Mouse (Mus musculus): ENCODE results near the gene Zfhx2.

Gene Zfhx2

DNA sequence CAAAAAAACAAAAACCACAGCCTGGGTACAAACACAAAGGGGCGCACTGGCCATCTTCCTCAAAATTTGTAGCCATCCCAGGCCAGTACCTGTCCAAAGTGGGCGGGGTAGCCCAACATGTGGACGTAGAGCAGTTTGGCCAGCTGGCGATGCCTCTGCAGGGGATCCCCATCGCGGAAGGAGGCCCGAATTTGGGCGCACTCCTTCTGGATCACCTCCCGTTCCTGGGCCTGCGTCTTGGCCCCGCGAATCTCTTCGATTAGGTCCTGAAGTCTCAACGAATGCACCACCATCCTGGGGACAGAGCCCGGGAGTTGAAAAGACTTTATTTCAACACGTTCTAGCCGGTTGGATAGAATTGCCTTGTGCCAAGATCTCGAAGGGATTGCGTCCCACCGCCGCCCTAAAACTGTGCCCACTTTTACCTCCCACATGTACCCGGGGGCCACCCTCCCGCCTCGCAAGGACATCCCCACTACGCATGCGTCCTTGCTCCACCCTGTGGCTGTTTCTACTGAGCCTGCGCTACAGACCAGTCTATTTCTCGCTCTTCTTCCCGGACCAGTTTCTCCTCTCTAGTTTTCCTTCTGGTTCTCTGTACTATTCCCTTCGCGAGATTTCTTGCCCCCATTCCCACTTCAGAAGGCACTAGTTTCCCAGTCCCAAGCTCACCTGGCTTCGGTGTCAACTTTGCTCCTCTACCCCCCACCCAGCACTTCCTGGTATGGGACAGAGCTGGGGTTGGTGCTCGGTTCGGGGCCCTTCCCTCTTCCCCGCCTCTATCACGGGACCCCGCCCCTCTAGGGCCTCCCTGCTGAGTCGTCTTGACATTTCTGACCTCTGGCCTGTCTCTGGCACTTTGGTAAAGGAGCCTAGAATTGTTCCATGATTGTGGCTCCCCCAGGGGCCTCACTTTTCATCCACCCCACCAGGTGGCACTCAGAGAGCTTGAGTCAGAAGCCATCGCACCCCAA lies 14.0 kb upstream of the Zfhx2 start, which contains the start of gene Ap1g2:
Ap1g2 (minus strand) TSS at position 758 of the 974 bp plus-strand sequence.
- peak; percentile 84 for DNase-seq (ENCODE audit: low spot score)

DNA sequence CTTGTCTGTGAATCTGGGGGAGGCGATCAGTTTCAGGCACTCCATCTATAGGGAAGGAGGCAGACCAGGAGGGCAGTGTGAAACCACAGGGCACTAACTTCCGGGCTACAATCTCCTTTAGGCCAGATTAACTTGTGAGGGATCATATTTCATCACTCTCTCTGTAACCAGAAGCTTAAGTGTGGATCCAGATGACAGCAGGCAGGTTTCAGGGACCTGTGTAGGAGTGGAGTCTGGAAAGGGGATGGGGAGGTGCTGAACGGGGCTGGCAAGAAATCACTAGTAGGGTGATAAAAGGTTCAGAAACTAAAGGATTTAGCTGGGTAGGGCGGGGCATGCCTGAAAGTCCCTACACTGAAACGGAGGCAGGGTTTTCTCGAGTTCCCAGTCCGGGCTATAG lies 13.3 kb upstream of the Zfhx2 start:
- no peak for DNase-seq (ENCODE audit: low spot score)

DNA sequence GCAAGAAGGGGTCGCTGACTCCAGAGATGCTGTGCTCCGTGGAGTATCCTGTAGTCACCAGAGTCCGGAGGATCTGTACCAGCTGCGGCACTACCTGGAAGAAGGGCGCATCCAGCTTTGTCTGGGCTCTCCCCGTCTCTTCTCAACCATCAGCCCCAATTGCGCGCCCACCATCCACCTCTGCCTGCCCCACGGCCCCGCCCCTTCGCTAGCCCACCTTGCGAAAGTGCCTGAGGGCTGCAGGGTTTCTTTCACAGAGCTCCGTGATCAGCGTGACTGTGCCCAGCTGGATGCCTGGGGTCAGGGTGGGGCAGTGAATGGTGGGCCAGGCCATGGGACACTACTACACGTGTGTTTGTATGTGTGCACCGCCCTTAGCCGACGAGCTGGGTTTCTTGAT lies 12.2 kb upstream of the Zfhx2 start:
- no peak for DNase-seq (ENCODE audit: low spot score)

DNA sequence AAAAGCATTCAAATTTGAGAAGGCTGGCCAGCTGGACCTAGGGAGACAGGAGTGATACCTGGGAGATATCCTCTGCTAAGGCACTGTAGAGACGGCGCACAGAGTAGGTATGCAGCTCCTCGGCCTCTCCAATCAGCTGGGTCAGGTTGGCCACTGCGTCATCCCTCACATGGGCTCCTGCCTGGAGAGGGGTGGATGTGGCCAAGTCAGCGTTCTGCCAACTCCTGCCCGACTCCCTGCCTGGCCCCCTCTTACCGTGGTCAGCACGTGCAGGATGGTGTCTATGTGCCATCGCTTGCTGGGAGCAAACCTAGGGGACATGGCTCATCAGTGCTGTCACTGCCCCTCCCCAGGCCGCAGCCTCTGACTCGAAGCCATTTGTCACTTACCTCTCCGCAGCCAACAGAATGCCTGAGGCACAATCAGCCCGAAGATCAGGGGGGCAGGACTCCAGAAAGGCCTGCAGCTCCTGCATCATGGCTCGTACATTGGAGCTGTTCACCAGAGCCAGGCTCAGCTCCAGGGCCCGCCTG lies 10.2 kb upstream of the Zfhx2 start:
- DNase-seq (ENCODE audit: low spot score), result no peak

DNA sequence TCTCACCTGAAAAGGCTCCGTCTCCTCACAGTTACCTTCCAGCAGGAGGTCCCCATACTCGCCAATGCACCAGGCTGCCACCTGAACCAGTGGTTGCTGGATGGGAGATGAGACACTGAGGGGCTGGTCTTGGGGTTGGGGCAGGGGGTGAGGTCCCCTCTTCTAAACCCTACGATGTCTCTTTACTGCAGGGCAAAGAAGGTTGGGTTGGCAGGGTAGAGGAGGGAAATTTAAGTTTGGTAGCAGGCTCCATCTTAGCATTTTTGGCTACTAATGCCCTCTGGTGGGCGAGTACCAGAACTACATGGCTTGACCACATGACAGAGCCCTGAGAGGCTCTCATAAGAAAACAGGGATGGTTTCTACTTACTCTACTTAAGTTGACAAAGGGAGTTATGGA lies 9.5 kb upstream of the Zfhx2 start:
- DNase-seq (ENCODE audit: low spot score), result no peak

DNA sequence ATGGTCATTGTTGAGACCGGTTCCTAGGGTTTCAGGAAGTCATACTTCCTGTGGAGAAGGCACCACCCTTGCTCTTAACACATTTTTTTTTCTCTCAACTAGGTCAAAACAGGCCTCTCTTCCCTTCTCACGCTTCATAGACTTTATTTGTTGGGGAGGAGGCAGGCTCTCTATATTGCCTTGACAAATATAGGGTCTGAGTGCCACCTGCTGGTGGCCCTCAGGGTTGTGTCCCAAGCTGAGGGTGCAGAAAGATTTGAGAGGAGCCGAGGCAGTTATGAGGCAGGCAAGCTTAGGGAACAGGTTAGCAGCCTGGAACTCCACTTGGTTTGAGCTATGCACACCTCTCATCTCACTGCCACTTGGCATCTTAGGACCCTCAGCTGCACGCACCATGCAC lies 5.9 kb upstream of the Zfhx2 start:
- no peak for DNase-seq (ENCODE audit: low spot score)

DNA sequence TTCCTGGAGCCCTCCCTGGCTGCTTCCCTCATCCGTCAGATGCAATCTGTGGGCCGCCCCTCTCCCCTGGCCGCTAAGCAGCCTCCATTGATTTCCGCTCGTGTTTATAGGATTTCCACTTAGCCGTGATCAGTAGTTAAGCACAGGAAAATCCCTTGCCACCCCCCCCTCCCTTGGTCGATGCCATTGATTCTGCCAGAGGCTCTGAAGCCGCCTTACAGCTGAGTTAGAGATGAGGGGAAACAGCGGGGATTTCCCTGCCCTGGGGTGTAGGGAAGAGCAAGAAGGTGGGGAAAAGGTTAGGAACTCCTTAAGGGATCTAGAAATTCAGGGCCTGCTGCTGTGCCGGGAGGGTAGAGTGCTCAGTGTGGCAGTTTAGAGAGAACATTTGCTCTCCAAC lies 5.5 kb upstream of the Zfhx2 start:
- DNase-seq (ENCODE audit: low spot score), result no peak

DNA sequence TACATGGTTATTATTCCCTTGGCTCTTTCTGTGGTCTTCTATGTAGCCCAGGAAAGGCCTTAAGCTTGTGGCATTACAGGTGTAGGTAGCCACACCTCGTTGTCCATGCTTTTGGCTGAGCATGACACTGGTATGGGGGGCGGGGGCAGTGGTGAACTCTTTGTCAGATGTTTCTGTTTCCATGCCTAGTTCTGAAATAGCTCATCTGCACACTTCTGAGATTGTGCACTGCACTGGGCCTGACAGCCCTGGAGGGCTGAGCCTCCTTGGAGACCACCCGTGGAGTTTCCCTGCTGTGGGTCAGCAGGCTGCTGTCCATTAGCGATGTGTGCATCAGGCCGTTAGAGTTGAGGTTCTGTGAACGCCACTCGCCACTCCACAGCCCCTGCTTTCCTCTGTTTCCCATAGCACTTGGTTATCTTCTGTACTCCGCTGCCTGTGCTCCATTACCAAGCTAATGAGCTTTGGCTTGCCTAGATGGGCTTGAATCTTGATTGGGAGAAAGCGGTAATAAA lies 4.5 kb upstream of the Zfhx2 start:
- DNase-seq (ENCODE audit: low spot score), result no peak

DNA sequence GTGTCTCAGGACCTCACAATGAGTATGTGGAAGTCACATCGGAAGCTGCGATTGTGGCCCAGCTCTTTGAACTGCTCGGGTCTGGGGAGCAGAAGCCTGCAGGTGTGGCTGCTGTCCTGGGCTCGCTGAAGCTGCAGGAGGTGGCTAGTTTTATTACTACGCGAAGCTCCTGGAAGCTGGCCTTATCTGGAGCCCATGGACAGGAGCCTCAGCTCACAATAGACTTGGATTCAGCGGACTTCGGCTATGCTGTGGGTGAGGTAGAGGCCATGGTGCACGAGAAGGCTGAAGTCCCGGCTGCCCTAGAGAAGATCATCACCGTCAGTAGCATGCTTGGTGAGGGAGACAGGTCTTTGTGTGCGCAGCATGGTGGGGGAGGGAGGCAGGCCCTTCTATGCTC lies 3.5 kb upstream of the Zfhx2 start:
- DNase-seq (ENCODE audit: low spot score), result no peak

DNA sequence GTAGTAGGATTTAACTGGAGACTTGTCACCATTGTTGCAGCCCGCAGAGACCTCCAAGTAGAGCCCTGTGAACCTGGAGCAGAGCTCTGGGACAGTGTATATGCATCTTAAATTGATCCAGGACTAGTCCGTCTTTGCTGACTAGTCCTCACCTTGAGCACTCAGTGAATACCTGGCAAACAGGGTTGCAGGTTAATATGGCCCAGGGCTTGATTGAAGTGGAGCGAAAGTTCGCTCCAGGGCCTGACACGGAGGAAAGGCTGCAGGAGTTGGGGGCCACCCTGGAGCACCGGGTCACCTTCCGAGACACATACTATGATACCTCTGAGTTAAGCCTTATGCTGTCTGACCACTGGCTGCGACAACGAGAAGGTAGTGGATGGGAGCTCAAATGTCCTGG lies 3.1 kb upstream of the Zfhx2 start:
- no peak for DNase-seq (ENCODE audit: low spot score)

DNA sequence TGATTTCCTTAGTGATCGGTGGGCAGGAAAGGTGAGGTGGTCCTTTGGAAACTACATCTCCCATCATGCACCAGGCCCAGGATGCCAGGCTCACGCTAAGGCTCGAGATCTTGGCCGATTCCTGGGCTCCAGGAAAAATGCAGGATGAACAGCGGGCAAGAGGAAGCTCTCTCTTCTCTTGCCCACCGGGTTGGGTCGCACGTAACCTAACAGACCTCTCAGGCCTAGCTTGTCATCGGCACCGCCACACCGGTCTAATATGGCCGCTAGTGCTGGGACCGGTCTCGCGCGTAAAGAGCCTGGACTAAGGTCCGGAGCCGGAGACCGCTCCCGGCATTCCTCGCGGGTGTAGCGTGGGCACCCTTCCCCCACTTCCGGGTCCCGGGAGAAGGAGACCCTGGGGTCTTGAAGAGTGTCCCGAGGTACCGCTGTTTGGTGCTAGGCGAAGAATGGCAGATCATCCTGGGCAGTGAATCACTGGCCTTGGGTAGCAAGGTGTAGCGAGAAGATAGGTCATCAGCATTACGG lies 2.6 kb upstream of the Zfhx2 start, which contains the start of gene Thtpa:
Thtpa (plus strand) TSS at position 81 of the 528 bp plus-strand sequence.
- peak; percentile 81 for DNase-seq (ENCODE audit: low spot score)

DNA sequence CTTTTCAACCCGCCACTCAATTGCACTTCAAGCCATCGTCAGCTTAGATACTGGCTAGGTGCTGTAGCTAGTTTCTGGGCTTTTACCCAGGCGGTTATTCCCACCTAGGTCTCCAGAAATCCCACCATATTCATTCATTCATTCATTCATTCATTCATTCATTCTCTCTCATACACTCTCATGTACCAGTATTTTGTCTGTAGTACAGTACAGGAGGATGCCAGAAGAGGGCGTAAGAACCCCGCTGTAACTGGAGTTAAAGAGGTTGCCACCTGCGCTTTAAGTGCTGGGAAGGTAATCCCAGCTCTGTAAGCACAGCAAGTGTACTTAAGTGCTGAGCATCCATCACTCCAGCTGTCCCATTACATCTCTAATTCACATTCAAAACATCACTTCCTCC lies 1.8 kb upstream of the Zfhx2 start:
- no peak for DNase-seq (ENCODE audit: low spot score)

DNA sequence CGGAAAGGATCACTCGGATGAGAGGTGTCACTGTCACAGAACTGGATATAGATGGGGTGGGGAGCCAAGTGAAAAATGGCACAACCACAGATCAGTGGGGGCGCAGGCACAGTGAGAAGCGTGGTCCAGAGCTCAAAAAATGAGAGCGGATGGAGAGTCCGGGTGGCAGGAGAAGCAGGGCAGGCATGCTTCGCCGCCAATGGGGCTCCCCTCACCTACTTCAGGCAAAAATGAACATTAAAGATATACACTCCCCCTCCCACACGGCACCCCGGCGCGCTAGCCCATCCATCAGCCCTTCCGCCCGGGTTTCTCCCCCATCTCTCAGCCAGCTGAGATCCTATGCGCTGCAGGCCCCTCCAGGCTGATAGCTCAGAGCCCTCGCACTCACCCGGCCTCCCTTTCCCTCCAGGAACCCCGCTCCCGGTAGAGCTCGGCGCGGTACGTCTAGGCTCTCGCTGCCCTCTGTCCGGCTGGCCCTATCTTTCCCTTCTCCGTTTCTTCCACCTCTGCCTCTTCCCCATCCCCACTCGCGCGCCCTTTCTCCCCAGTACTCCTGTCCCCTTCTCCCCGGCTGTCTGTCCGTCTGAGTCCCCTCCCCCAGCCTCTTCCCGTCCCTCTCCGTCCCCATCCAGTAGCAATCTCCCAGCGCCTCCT lies 787 bp downstream of the Zfhx2 start:
- DNase-seq (ENCODE audit: low spot score), result no peak

DNA sequence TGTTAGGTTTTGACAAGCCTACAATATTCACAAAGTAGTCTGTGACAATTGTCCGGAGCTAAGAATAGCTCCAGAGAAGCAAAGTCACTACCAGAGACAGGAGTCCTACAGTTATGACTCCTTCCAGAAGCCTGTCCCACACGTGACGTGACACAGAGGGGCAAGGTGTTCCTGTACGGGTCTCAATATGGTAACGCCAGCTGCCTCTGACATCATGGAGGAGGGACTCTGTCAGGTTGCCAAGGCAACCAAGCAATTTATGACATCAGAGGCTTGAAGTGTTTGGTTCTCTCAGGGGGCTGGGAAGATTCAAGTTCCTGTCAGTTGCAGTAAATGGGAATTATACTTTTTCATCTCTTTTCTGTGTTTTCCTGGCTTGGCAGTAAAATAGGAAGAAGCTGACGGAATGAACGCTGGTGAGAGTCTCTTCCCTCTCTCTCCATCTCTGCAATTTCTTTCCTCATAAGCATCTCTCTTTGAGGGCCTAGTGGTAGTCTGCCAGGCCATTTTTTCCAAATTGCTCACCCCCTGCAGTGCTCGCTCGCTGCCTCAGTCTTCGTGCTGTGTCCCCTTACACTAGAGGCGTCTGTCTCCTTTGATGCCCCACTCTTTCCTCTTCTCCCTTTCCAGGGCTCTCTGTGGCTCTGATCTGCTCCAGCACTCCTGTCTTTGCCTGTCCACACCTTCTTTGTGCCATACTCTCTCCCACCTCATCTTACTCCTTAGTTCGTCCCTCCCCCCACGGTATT lies 2.8 kb downstream of the Zfhx2 start:
- DNase-seq (ENCODE audit: low spot score), result no peak

DNA sequence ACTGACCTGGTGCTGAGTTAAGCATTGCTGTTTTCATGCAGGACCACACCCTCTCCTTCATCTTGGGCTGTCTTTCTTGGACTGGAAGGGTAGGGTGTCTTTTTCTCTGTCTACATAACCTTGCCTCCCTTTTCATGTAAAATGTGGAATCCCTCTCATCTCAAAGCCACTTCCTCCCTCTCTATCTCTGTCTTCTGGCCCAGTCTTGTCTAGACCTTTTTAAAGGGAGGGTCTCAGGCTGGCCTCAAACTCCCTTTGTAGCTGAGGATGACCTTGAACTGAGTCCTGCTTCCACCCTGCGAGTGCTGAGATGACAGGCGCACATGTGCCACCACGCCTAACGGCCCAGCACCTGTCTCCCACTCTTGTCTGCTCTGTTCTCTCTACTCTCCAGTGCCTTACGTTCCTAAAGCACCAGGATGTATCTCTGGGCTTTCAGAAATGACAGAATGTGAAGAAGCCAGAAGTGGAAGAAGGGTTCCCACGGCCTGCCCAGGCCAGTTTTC lies 6.1 kb downstream of the Zfhx2 start:
- DNase-seq (ENCODE audit: low spot score), result no peak

DNA sequence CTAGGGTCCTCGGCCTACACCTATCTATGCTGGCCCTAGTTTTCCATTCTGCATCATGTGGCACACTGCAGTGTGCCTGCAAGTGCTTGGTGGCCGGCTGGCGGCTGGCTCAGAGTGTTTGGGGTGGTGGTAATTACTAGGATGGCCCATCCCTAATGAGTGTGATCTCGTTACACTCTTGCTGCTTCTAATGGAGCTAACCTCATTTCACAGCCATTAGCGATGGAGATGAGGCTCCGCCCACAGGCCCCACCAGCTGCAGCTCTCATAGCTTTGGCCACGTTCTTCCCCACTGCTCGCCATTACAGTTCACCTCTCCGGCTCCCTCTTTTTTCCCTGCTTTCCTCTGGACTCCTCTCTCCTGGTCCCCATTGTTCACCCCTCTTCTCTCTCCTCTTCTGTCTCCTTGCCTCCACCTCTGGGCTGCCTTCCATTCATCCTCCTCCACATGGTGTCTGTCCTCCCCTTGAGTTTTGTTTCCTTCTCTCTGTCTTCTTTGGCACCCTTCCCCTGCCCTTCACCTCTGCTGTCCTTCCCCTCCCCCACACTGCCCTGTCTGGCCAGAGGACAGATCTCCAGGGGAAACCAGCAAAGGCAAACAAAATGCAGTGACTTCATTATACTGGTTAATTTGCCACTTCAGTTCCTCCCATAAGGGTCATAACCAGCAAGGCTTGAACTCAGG lies 6.7 kb downstream of the Zfhx2 start:
- DNase-seq (ENCODE audit: low spot score), result no peak

DNA sequence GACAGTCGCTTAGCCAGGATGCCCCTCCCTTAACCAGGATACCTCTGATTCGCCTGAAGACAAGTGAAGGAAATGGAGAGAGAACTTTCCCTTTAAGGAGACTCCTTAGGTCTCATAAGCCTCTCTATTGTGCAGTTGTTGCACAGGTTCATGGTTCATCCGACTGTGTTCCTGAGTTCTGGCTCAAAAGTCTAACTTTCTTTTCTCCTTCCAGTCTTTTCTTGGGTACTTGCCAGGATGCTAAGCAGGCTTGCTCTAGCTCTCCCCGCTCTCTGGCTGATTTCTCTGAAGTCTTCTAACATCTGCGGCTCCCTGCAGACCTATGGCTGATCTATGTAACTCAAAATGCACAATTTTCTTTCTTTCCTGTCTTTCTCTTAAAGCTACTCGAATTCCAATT lies 8.6 kb downstream of the Zfhx2 start:
- no peak for DNase-seq (ENCODE audit: low spot score)

DNA sequence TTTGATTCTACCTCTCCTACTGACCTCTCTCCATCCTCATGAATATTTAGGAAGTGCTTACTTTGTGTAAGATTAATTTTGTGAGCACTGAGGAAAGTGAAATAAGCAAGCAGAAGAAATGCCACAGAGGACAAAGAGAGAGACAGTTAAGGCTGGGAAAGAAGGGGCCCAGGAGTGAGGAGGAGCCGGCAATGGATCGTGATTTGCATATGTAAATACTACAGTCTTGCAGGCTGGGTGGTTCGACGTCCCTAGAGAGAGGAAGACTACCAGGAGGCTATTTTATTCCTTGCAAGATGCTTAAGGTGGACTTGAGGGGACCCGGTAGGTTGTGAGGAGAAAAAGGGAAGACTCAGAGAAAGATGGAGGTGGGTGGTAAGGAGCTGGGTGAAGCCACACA lies 11.0 kb downstream of the Zfhx2 start:
- DNase-seq (ENCODE audit: low spot score), result no peak

DNA sequence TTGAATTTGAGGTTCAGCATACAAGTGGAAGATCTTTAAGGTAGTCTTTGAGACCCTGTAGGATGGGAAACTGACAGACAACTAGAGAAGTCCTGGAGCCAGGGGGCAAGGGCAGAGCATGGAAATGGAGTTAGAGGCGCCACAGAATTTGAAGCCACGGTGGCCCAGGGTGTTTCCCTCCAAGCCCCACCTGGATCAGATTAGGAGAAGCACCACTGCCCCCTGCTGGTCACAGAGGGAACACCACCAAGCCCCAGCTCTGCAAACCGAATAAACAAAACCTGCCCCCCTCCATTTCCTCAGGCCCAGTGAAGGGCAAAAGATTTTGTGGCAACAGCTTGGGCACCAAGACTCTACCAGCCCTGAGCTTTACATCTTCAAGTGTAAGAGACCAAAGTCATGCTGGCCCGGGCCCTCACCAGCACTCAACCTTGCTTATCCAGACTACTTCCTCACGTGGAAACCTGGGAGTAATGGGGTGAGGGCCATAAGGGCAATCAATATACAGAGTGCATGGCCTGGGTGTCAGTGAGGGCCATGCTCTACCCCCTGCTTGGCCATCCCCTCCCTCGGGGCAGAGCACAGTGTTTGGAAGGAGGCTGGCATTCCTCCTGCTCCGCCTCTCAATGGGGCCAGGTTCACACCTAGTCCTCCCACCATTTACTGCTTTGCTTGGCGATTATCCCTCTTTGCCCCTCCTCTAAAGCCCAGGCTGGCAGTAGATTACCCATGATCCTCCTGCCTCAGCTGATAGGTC lies 12.7 kb downstream of the Zfhx2 start:
- peak; percentile 70 for DNase-seq (ENCODE audit: low spot score)

DNA sequence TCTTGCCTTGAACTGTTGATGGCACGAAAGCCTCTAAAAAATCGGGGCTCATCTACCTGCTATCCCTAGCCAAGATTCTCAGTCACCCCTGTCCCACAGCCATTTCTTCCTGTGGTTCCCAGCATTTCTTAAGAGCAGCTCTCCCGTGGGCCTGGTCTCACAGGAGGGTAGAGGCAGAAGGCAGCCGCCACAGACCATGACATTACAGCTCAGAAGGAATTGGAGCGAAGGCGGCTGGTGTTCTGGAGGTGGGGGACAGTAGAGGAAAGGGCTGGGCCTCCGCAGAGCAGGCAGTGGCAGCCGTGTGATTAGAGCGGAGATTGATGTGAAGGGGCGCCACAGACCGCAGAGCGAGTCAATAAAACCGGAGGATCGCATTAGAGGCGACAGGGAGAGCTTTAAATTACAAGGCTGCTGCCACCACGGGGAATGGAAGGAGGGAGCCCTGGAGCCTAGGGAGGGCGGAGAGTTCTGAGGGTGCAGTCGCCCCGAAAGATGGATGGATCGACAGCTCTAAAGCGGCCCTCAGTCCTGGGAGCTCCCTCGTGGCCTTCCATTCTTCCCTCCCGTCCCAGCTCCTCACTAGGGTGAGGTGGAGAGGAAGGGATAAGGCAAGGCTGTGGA lies 13.6 kb downstream of the Zfhx2 start:
- DNase-seq (ENCODE audit: low spot score), result no peak
